Mouse (Mus musculus) liver, postnatal 0 days (tissue): ENCODE measurements around the gene Tmem231.

Source experiments
- CTCF ChIP-seq: sonication (generic); IDR thresholded peaks from 2 replicates; pipeline ENCODE4 v1.5.1; 2016; ENCODE audit warnings: antibody characterized with exemption, low read depth
- EP300 ChIP-seq: IDR thresholded peaks from 2 replicates; pipeline ENCODE4 v1.6.1; 2016; ENCODE audit warnings: antibody characterized with exemption, low read depth, mild to moderate bottlenecking

DNA sequence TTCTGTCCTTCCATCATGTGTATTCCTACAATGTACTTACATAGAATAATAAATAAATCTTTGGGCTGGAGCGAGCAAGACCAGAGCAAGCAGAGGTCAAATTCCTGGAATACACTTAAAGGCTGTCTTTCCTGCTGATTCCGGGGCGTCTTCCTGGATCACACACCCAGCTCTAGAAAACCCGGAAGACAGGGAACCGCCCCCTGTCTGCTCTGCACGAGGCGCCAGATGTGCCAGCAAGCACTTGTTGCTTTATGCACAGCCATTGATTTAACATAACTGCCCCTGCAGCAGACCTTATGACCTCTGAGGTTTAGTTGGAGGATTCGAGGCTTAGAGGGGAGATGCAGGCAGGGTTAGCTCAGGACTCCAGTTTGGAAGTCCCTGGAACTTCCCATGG lies 41.7 kb downstream of the Tmem231 start:
- TF ChIP-seq CTCF (no peak), EP300 (no peak)
